Mouse (Mus musculus): Measurements from ENCODE around the gene Klf5. TPM values are rescaled to one million over a fixed set of nuclear protein-coding genes. Genes with fewer than 3 reads are reported as not detected.

The Klf5 gene
- polyA plus RNA-seq, 1 experiment from 2014 or later: 5.2 TPM

GRCm38 (mm10) chr14:99354046-99354445 lies 55.6 kb downstream of the Klf5 start:
- no peaks in the 10 kb centered on the region for H3K36me3 ChIP-seq
- H3K9ac ChIP-seq: no peak overlapping the region
- H3K27ac ChIP-seq (replicated peaks): no peak overlapping the region
- H3K4me1 ChIP-seq (replicated peaks): no peaks in the 10 kb centered on the region
- no peaks in the 10 kb centered on the region for H3K27me3 ChIP-seq
- H3K4me3 ChIP-seq: no peak overlapping the region
- no peak for ATAC-seq (ENCODE audit: low read depth)
- no peaks in the 10 kb centered on the region for H3K9me3 ChIP-seq
- H3K4me2 ChIP-seq: no peak overlapping the region
- 70% methylated on average over 2 of the region's 2 CpGs for WGBS

DNA sequence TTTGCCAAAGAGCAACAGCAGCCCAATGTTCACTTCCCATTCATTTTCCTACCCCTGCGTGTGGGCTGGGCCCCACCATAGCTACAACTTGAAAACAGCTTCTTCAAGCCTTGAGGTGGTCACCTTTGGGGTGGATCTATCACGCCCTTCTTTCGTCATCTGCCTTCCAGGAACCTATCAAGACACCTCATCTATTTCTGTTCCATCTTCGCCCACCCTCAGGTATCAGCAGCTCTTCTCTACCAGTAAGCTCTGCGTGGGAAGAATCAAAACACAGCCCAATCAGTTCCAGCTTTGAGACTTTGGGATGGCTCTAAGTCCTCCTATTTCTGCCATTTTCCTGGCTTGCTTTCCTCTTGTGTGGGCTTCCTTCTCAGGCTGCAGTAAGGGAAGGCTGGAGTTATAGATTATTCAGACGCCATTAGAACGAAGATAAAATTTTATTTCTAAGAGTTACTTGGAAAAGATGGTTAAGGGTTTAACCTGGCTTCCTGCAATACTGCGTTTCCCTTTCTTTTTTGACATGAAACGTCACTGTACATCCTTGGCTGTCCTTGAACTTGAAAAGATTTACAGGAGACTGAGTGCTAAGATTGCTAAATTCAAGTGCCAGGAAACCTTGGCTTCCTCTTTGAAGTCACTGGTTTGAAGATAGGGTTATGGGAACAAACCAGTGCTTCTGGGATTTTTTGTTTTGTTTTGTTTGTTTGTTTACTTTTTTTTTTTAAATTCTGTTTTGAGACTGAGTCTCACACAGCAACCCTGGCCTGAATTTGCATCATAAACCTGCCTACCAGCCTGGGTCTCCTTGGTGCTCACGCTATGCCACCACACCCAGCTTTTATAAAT lies 56.5 kb downstream of the Klf5 start:
- H3K27ac ChIP-seq (replicated peaks): no peak overlapping the region
- H3K36me3 ChIP-seq: no peaks in the 10 kb centered on the region
- H3K27me3 ChIP-seq: no peaks in the 10 kb centered on the region
- no peaks in the 10 kb centered on the region for H3K4me1 ChIP-seq (replicated peaks)
- H3K4me3 ChIP-seq: no peak overlapping the region
- no peak overlapping the region for H3K9ac ChIP-seq
- no peak overlapping the region for H3K4me2 ChIP-seq
- ATAC-seq (ENCODE audit: low read depth): no peak
- H3K9me3 ChIP-seq: no peaks in the 10 kb centered on the region
- WGBS: 94% methylated on average over 10 of the region's 10 CpGs

DNA sequence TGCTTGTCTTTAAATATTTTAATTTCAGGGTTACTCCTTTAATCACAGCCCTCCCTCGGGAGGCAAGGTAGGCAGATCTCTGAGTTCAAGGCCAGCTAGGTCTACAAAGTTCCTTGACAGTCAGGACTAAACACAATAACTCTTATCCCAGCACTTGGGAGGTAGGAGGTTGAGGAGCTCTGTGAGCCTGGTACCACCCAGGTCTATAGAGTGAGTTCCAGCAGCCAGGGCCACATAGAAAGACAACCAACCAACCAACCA lies 57.0 kb downstream of the Klf5 start:
- no peaks in the 10 kb centered on the region for H3K4me1 ChIP-seq (replicated peaks)
- no peak overlapping the region for H3K4me3 ChIP-seq
- WGBS: 82% methylated on average over 1 of the region's 1 CpGs
- no peak overlapping the region for H3K4me2 ChIP-seq
- H3K9ac ChIP-seq: no peak overlapping the region
- no peaks in the 10 kb centered on the region for H3K9me3 ChIP-seq
- ATAC-seq (ENCODE audit: low read depth): no peak
- no peaks in the 10 kb centered on the region for H3K27me3 ChIP-seq
- H3K27ac ChIP-seq (replicated peaks): no peak overlapping the region
- H3K36me3 ChIP-seq: no peaks in the 10 kb centered on the region

- 91% methylated on average over 5 of the region's 5 CpGs for WGBS
These were observed 64.5 kb downstream of the Klf5 start for GRCm38 (mm10) chr14:99362956-99363355.

GRCm38 (mm10) chr14:99364007-99364784 lies 65.7 kb downstream of the Klf5 start:
- no peaks in the 10 kb centered on the region for H3K9me3 ChIP-seq
- 67% methylated on average over 12 of the region's 12 CpGs for WGBS

More at GRCm38 (mm10) chr14:99362956-99363355, 64.5 kb downstream of the Klf5 start:
- H3K27me3 ChIP-seq: no peaks in the 10 kb centered on the region
- no peak overlapping the region for H3K9ac ChIP-seq
- H3K4me1 ChIP-seq (replicated peaks): peaks cover 2% of the 10 kb centered on the region; the same call in 1 of the 2 replicates
- H3K36me3 ChIP-seq: no peaks in the 10 kb centered on the region
- no peak for ATAC-seq (ENCODE audit: low read depth)
- no peak overlapping the region for H3K4me2 ChIP-seq
- H3K9me3 ChIP-seq: no peaks in the 10 kb centered on the region
- no peak overlapping the region for H3K27ac ChIP-seq (replicated peaks)
- H3K4me3 ChIP-seq: no peak overlapping the region

More at GRCm38 (mm10) chr14:99364007-99364784, 65.7 kb downstream of the Klf5 start:
- Histone ChIP-seq H3K4me3 (no peak overlapping the region), H3K27me3 (no peaks in the 10 kb centered on the region), H3K36me3 (no peaks in the 10 kb centered on the region), H3K4me1 (replicated peaks) (peaks cover 2% of the 10 kb centered on the region; the same call in 1 of the 2 replicates), H3K27ac (replicated peaks) (no peak overlapping the region), H3K9ac (no peak overlapping the region), H3K4me2 (no peak overlapping the region)
- no peak for ATAC-seq (ENCODE audit: low read depth)

Other genes starting within 250 kb of the Klf5 start
- gene Pibf1, start 199.3 kb upstream of the Klf5 start, polyA plus RNA-seq (2015; fragmentation: Nextera tagmentation; extraction: Ambion mirVana): 18.1 and 18.9 TPM in 2 replicates
- gene Dis3, start 198.9 kb upstream of the Klf5 start, polyA plus RNA-seq (2015; fragmentation: Nextera tagmentation; extraction: Ambion mirVana): 20.3 and 23.7 TPM in 2 replicates

All from neural tube, embryonic 13.5 days (tissue).